Mouse (Mus musculus): ENCODE results near the gene Mpdu1.

DNA sequence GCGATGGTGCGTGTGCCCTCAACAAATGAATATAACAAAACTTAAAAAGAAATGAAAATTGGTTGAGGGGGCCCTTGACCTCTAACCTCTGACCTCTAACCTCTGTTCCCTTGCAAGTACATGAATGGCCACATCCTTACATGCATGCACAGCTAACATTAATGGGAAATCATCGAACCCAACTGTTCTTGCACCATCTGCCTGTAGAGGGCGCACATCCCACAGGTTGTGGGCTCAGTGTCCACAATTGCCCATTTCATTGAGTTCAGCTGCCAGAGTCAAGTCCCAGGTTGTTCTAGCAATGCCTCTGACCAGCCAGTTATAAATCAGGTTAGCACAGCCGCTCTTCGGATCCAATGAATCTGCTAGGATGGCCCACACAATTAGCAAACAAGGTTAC, 34.2 kb downstream of the Mpdu1 start:
- TF ChIP-seq POLR2A (IDR thresholded peaks at IDR 0.05; ENCODE audit: low read depth, low read length) (no peak), CTCF (IDR thresholded peaks at IDR 0.05; ENCODE audit: extremely low read depth, insufficient read length, insufficient replicate concordance, low read depth, low read length) (peak; percentile 95; the same call in 1 of the 2 replicates)

Data from small intestine, adult 2 months (tissue).